Mouse (Mus musculus) kidney, postnatal 0 days (tissue): ENCODE data around the gene Dock2. TPM values are rescaled to one million over a fixed set of nuclear protein-coding genes. Genes with fewer than 3 reads are reported as not detected.

Experiments
- ATAC-seq: fragments of 200-750 bp; cut with Nextera tagmentation; replicated peaks from 2 replicates; pipeline ENCODE4 v1.8.0; 2017; ENCODE audit warnings: low read depth, moderate number of reproducible peaks, moderate TSS enrichment, moderate library complexity; ENCODE audit not compliant: low FRiP score
- DNase-seq: peaks from one replicate; pipeline ENCODE4 v3.0.0-alpha.2; 2016; ENCODE audit warnings: low spot score
- H3K27ac ChIP-seq: fragments of 300-500 bp; sonication (generic); 2 replicates; pipeline ENCODE4 v1.5.1; 2014; ENCODE audit warnings: mild to moderate bottlenecking
- H3K27me3 ChIP-seq: fragments of 300-500 bp; sonication (generic); 2 replicates; pipeline ENCODE4 v1.6.1; 2014; ENCODE audit warnings: low read length, mixed read lengths; ENCODE audit not compliant: insufficient read depth
- H3K36me3 ChIP-seq: fragments of 300-500 bp; sonication (generic); 2 replicates; pipeline ENCODE4 v1.6.1; 2014; ENCODE audit warnings: low read length, mixed read lengths; ENCODE audit not compliant: insufficient read depth
- H3K4me1 ChIP-seq: fragments of 300-500 bp; sonication (generic); replicated peaks from 2 replicates; pipeline ENCODE4 v1.6.1; 2014; ENCODE audit warnings: antibody characterized with exemption, low read length, mixed read lengths; ENCODE audit not compliant: insufficient read depth
- H3K4me2 ChIP-seq: fragments of 300-500 bp; sonication (generic); 2 replicates; pipeline ENCODE4 v1.6.1; 2014; ENCODE audit warnings: mild to moderate bottlenecking, low read length, moderate library complexity, mixed read lengths
- H3K4me3 ChIP-seq: fragments of 300-500 bp; sonication (generic); replicated peaks from 2 replicates; pipeline ENCODE4 v1.5.1; 2014; ENCODE audit warnings: low read depth, low read length
- H3K9ac ChIP-seq: fragments of 300-500 bp; sonication (generic); 2 replicates; pipeline ENCODE4 v1.6.1; 2014; ENCODE audit warnings: low read depth, low read length
- H3K9me3 ChIP-seq: fragments of 300-500 bp; sonication (generic); replicated peaks from 2 replicates; pipeline ENCODE4 v1.6.1; 2016; ENCODE audit warnings: low read length, inconsistent platforms, mixed read lengths
- CTCF ChIP-seq: IDR thresholded peaks from 2 replicates; pipeline ENCODE4 v1.5.1; 2016; ENCODE audit warnings: antibody characterized with exemption, low read depth, mild to moderate bottlenecking, moderate library complexity
- WGBS: fragments of 180-500 bp; shearing (Covaris S2); extraction: QIAGEN DNeasy Blood & Tissue Kit; methylation state at CpG from one replicate; pipeline ENCODE4 v1.1.7; 2014; 5-methylcytosine and 5-hydroxymethylcytosine counted together
- polyA plus RNA-seq: library from polyadenylated mRNA; unstranded; fragments of >200 nt; fragmentation: Nextera tagmentation; extraction: Ambion mirVana; gene quantifications from 2 replicates; pipeline ENCODE4 v1.2.1, GENCODE M21; 2015

Gene Dock2
- polyA plus RNA-seq, 1 experiment from 2014 or later: 1.1 TPM

DNA sequence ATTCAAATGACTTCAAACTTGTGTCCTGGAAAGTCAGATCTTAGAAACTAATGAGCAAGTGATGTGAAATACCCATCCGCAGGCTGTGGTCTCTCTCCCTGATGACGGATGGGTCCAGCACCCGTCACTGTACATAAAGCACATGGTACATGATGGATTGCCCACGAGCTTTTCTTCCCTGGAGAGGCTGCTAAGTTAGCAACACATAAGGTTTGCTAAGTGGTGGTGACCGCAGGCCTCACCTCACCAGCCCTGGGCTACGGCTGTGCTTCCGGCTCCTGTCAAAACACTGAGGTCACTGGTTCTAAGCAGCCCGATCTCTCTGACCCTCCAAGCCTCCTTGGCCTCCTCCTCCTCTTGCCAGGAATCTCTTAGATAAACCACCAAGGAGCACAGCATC is 377.4 kb downstream of the Dock2 start:
- Histone ChIP-seq H3K4me3 (no peak overlapping the region), H3K9ac (no peak overlapping the region), H3K9me3 (no peaks in the 10 kb centered on the region), H3K27ac (no peak overlapping the region), H3K4me1 (no peaks in the 10 kb centered on the region), H3K27me3 (no peaks in the 10 kb centered on the region), H3K36me3 (no peaks in the 10 kb centered on the region), H3K4me2 (no peak overlapping the region)
- DNase-seq (no peak), ATAC-seq (no peak)
- 28% methylated on average over 8 of the region's 8 CpGs for WGBS
- TF ChIP-seq CTCF: no peak

DNA sequence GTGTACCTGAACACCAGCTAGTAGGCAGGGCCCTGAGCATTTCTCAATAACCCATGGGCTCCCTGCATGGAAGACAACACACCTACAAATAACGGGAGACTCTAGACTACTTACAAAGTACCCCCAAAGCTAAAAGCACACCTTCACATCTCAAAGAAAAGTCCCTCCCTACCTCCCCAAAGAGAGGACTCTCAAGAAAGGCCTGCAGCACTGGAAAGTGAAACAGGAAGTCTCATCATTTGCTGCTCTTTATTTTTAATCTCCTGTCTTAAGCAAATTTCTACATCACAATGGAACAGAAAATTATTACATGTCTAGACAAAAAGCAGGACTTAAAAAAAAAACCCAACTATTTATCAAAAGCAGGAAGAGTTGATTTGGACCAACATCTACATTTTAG is 378.4 kb downstream of the Dock2 start:
- Histone ChIP-seq H3K9me3 (no peaks in the 10 kb centered on the region), H3K9ac (no peak overlapping the region), H3K4me2 (no peak overlapping the region), H3K4me1 (no peaks in the 10 kb centered on the region), H3K27me3 (no peaks in the 10 kb centered on the region), H3K27ac (no peak overlapping the region), H3K4me3 (no peak overlapping the region), H3K36me3 (no peaks in the 10 kb centered on the region)
- DNase-seq (no peak), ATAC-seq (no peak)
- 93% methylated on average over 1 of the region's 1 CpGs for WGBS
- TF ChIP-seq CTCF: no peak

DNA sequence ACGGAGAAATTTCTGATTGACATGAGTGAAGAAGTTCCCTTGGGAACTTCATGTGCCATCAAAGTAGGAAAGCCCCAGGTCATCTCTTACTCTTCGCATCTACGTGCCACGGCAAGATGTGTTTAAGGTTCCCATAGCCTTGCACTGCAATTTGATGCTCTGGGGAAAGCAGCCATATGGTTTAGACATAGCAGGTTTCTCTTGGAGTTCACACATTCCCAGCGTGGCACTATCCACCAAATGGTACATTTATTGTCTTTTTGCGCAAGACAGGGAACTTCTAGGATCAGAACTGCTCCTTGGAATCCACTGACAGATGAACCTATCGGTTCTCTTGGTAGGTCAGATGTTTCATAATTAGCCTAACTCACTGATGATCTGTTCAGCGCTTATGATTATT is 382.3 kb downstream of the Dock2 start:
- WGBS: 56% methylated on average over 8 of the region's 8 CpGs
- H3K9me3 ChIP-seq: no peaks in the 10 kb centered on the region
- no peaks in the 10 kb centered on the region for H3K27me3 ChIP-seq
- no peak overlapping the region for H3K27ac ChIP-seq
- no peak overlapping the region for H3K4me2 ChIP-seq
- no peak for ATAC-seq
- no peak overlapping the region for H3K9ac ChIP-seq
- H3K36me3 ChIP-seq: no peaks in the 10 kb centered on the region
- DNase-seq: no peak
- H3K4me1 ChIP-seq: no peaks in the 10 kb centered on the region
- H3K4me3 ChIP-seq: no peak overlapping the region
- TF ChIP-seq CTCF: no peak

DNA sequence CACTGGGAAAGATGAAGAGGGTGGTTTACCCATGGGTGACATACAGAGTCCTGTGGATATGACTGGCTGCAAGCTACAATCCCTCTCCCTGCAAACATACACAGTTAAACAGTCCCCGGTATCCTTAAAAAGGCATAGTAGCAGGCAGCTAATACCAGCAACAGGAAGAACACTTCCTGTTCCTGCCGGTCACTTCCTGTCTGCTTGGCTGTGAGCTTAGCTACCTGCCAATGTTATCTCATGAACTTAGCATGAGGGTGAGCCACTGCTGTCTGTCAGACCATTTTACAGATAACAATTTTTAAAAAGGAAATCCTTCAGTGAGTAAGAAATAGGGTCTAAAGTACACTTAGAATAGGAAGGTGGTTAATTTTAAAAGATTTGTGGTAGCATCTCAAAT is 385.1 kb downstream of the Dock2 start:
- no peak for TF ChIP-seq CTCF
- WGBS: 66% methylated on average over 2 of the region's 2 CpGs
- Histone ChIP-seq H3K27me3 (no peaks in the 10 kb centered on the region), H3K4me2 (no peak overlapping the region), H3K4me1 (no peaks in the 10 kb centered on the region), H3K36me3 (no peaks in the 10 kb centered on the region), H3K9me3 (no peaks in the 10 kb centered on the region), H3K9ac (no peak overlapping the region), H3K27ac (no peak overlapping the region), H3K4me3 (no peak overlapping the region)
- DNase-seq: no peak
- ATAC-seq: no peak

DNA sequence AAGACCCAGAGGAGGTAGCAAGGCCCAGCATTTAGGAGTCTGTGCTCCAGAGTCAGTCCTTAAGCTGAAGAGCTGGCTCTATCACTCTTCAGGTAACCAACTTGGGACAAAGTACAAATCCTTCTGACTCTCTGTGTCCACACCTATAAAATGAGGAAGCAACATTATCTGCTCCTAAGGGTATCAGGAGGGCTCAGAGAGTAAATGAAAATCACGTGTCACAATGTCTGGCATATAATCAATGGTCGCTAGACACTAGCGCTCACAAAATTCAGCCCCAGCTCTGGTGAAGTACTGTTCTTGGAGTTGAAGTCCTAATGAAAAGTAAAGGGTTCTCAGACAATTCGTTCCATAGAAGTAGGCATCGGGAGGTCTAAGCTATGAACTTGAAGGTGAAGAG is 386.0 kb downstream of the Dock2 start:
- Histone ChIP-seq H3K36me3 (no peaks in the 10 kb centered on the region), H3K9me3 (no peaks in the 10 kb centered on the region), H3K4me1 (no peaks in the 10 kb centered on the region), H3K4me3 (no peak overlapping the region), H3K9ac (no peak overlapping the region), H3K27me3 (no peaks in the 10 kb centered on the region), H3K4me2 (no peak overlapping the region), H3K27ac (no peak overlapping the region)
- DNase-seq (no peak), ATAC-seq (no peak)
- 93% methylated on average over 5 of the region's 5 CpGs for WGBS
- no peak for TF ChIP-seq CTCF

DNA sequence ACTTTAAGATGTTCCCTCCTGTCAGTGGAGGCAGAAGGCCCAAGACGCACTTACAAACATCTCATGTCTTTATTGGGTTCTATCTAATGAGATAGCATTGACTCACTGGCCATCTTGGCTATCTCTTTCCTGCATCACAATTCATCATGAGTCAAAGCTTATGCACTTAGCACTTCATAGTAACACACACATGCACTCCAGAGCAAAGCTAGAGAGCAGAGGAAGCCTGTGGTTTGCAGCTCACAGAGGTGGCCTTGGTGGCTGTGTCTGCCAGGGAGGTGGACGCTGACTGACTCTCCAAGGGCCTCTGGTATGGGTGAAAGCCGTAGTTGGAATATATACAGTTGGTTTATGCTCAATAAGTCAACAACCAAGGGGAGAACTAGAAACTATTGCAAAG is 387.9 kb downstream of the Dock2 start:
- no peak for TF ChIP-seq CTCF
- Histone ChIP-seq H3K4me2 (no peak overlapping the region), H3K27me3 (no peaks in the 10 kb centered on the region), H3K27ac (no peak overlapping the region), H3K4me1 (no peaks in the 10 kb centered on the region), H3K4me3 (no peak overlapping the region), H3K9ac (no peak overlapping the region), H3K9me3 (no peaks in the 10 kb centered on the region), H3K36me3 (no peaks in the 10 kb centered on the region)
- no peak for DNase-seq
- 75% methylated on average over 3 of the region's 3 CpGs for WGBS
- no peak for ATAC-seq

DNA sequence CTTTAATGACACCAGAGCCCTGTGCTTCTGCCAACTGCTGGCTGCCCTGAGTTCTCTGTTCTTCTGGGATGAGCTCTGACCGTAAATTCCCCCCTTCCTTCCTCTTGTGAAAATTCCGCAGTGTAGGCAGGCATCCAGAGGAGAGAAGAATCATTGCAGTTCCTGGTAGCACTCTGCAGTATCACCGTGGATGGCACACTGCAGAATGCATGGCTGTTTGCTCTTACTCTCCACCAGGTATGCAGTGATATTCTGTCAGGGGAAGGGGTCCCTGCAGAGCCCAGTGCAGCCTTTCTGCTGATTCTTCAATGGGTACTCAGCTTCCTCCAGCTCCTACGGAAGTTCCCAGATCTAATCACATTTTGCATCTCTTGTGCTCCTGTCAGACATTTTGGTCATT is 391.6 kb downstream of the Dock2 start:
- no peak overlapping the region for H3K27ac ChIP-seq
- ATAC-seq: no peak
- H3K36me3 ChIP-seq: no peaks in the 10 kb centered on the region
- no peaks in the 10 kb centered on the region for H3K4me1 ChIP-seq
- DNase-seq: no peak
- no peak overlapping the region for H3K9ac ChIP-seq
- TF ChIP-seq CTCF: no peak
- 29% methylated on average over 4 of the region's 4 CpGs for WGBS
- H3K4me2 ChIP-seq: no peak overlapping the region
- H3K27me3 ChIP-seq: no peaks in the 10 kb centered on the region
- no peak overlapping the region for H3K4me3 ChIP-seq
- no peaks in the 10 kb centered on the region for H3K9me3 ChIP-seq
